Mouse (Mus musculus): Measurements from ENCODE around the gene Traf4. TPM values are rescaled to one million over a fixed set of nuclear protein-coding genes. Genes with fewer than 3 reads are reported as not detected.

Traf4 gene
- total and polyA plus RNA-seq, 2 experiments, result 8.8 to 73.5 TPM

- peaks cover 68% of the 10 kb centered on the region for H3K79me2 ChIP-seq (ENCODE audit: control insufficient read depth, insufficient read depth, low read length)
- WGBS, result 45% methylated on average over 8 of the region's 8 CpGs
- H3K4me1 ChIP-seq (ENCODE audit: control insufficient read depth, insufficient read depth, low read length), result peaks cover 30% of the 10 kb centered on the region
- no peaks in the 10 kb centered on the region for H3K27me3 ChIP-seq (ENCODE audit: control insufficient read depth, insufficient read depth, low read length)
- H3K4me3 ChIP-seq (ENCODE audit: insufficient read depth, low read depth, low read length), result no peak overlapping the region
- no peak overlapping the region; the same call in 1 of the 2 replicates for H3K27ac ChIP-seq (replicated peaks; ENCODE audit: insufficient read depth, low read depth, low read length)
- no peaks in the 10 kb centered on the region for H3K36me3 ChIP-seq (ENCODE audit: control insufficient read depth, insufficient read depth, low read length)
- no peak for DNase-seq (ENCODE audit: extremely low read depth, low read depth, low spot score)
- no peak overlapping the region for H3K9ac ChIP-seq (ENCODE audit: low read depth, low read length)
- no peak for TF ChIP-seq POLR2A (IDR thresholded peaks at IDR 0.05; ENCODE audit: extremely low read depth, insufficient read depth, low read length)
- no peak for TF ChIP-seq CTCF (IDR thresholded peaks at IDR 0.05; ENCODE audit: low read depth, low read length)
Measured at GRCm38 (mm10) chr11:78129458-78129857, 35.9 kb downstream of the Traf4 start.

DNA sequence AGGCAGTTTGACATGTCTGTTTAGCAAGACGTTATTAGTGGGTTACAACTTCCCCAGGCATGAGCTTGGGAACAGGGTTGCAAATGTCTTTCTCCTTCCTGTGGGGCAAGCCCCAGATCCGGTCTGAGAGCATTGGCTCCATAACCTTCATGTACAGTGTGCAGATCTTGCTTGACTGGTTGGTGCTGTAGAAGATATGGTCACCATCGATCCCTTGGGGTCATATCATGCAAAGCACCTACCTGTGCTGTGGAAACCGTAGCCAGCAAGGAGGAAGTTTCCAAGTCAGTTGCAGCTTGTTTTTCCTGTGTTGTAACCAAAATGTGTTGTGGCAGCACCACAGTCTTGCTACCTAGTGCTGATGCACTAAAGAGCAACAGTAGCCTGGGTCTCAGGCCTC is 38.6 kb downstream of the Traf4 start:
- no peak overlapping the region for H3K27ac ChIP-seq (replicated peaks; ENCODE audit: insufficient read depth, low read depth, low read length)
- peaks cover 59% of the 10 kb centered on the region for H3K79me2 ChIP-seq (ENCODE audit: control insufficient read depth, insufficient read depth, low read length)
- 60% methylated on average over 4 of the region's 4 CpGs for WGBS
- no peak overlapping the region for H3K9ac ChIP-seq (ENCODE audit: low read depth, low read length)
- no peak overlapping the region for H3K4me3 ChIP-seq (ENCODE audit: insufficient read depth, low read depth, low read length)
- DNase-seq (ENCODE audit: extremely low read depth, low read depth, low spot score), result no peak
- TF ChIP-seq CTCF (IDR thresholded peaks at IDR 0.05; ENCODE audit: low read depth, low read length) (no peak), POLR2A (IDR thresholded peaks at IDR 0.05; ENCODE audit: extremely low read depth, insufficient read depth, low read length) (no peak)
- no peaks in the 10 kb centered on the region for H3K27me3 ChIP-seq (ENCODE audit: control insufficient read depth, insufficient read depth, low read length)
- peaks cover 12% of the 10 kb centered on the region for H3K4me1 ChIP-seq (ENCODE audit: control insufficient read depth, insufficient read depth, low read length)
- no peaks in the 10 kb centered on the region for H3K36me3 ChIP-seq (ENCODE audit: control insufficient read depth, insufficient read depth, low read length)

DNA sequence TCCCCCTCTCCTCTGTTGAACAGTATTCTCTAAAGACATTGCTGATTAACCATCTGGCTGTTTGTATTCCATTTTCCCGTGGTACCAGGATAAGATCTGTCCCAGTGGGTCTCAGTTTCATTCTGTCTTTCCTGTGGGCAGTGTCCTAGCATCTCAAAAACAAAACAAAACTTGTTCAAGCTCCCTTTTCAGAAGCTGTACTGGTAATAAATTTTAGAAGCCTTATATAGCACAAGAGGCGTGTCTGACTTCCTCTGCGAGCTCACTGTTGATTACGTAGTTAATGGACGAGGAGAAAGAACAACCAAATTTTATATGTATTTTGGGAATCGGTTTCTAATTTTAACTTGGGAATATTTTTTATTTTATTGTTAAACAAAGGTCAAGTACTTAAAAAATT is 39.7 kb downstream of the Traf4 start:
- peaks cover 57% of the 10 kb centered on the region for H3K79me2 ChIP-seq (ENCODE audit: control insufficient read depth, insufficient read depth, low read length)
- TF ChIP-seq CTCF (IDR thresholded peaks at IDR 0.05; ENCODE audit: low read depth, low read length) (no peak), POLR2A (IDR thresholded peaks at IDR 0.05; ENCODE audit: extremely low read depth, insufficient read depth, low read length) (no peak)
- peaks cover 21% of the 10 kb centered on the region for H3K4me1 ChIP-seq (ENCODE audit: control insufficient read depth, insufficient read depth, low read length)
- no peak overlapping the region for H3K27ac ChIP-seq (replicated peaks; ENCODE audit: insufficient read depth, low read depth, low read length)
- no peak overlapping the region for H3K9ac ChIP-seq (ENCODE audit: low read depth, low read length)
- no peak overlapping the region for H3K4me3 ChIP-seq (ENCODE audit: insufficient read depth, low read depth, low read length)
- H3K27me3 ChIP-seq (ENCODE audit: control insufficient read depth, insufficient read depth, low read length), result no peaks in the 10 kb centered on the region
- no peak for DNase-seq (ENCODE audit: extremely low read depth, low read depth, low spot score)
- no peaks in the 10 kb centered on the region for H3K36me3 ChIP-seq (ENCODE audit: control insufficient read depth, insufficient read depth, low read length)
- 62% methylated on average over 6 of the region's 6 CpGs for WGBS

- Histone ChIP-seq H3K79me2 (ENCODE audit: control insufficient read depth, insufficient read depth, low read length) (peaks cover 44% of the 10 kb centered on the region), H3K4me1 (ENCODE audit: control insufficient read depth, insufficient read depth, low read length) (peaks cover 25% of the 10 kb centered on the region), H3K27me3 (ENCODE audit: control insufficient read depth, insufficient read depth, low read length) (no peaks in the 10 kb centered on the region), H3K9ac (ENCODE audit: low read depth, low read length) (no peak overlapping the region), H3K27ac (replicated peaks; ENCODE audit: insufficient read depth, low read depth, low read length) (no peak overlapping the region), H3K36me3 (ENCODE audit: control insufficient read depth, insufficient read depth, low read length) (no peaks in the 10 kb centered on the region), H3K4me3 (ENCODE audit: insufficient read depth, low read depth, low read length) (no peak overlapping the region)
- TF ChIP-seq POLR2A (IDR thresholded peaks at IDR 0.05; ENCODE audit: extremely low read depth, insufficient read depth, low read length) (no peak), CTCF (IDR thresholded peaks at IDR 0.05; ENCODE audit: low read depth, low read length) (no peak)
- no peak for DNase-seq (ENCODE audit: extremely low read depth, low read depth, low spot score)
Measured at GRCm38 (mm10) chr11:78123782-78124181, 41.6 kb downstream of the Traf4 start.

- TF ChIP-seq POLR2A (IDR thresholded peaks at IDR 0.05; ENCODE audit: extremely low read depth, insufficient read depth, low read length) (no peak), CTCF (IDR thresholded peaks at IDR 0.05; ENCODE audit: low read depth, low read length) (no peak)
- Histone ChIP-seq H3K27ac (replicated peaks; ENCODE audit: insufficient read depth, low read depth, low read length) (no peak overlapping the region), H3K27me3 (ENCODE audit: control insufficient read depth, insufficient read depth, low read length) (no peaks in the 10 kb centered on the region), H3K9ac (ENCODE audit: low read depth, low read length) (no peak overlapping the region), H3K4me1 (ENCODE audit: control insufficient read depth, insufficient read depth, low read length) (peaks cover 27% of the 10 kb centered on the region), H3K79me2 (ENCODE audit: control insufficient read depth, insufficient read depth, low read length) (peaks cover 44% of the 10 kb centered on the region), H3K4me3 (ENCODE audit: insufficient read depth, low read depth, low read length) (no peak overlapping the region), H3K36me3 (ENCODE audit: control insufficient read depth, insufficient read depth, low read length) (no peaks in the 10 kb centered on the region)
- no peak for DNase-seq (ENCODE audit: extremely low read depth, low read depth, low spot score)
- WGBS, result 63% methylated on average over 4 of the region's 4 CpGs
Measured at GRCm38 (mm10) chr11:78122815-78123214, 42.6 kb downstream of the Traf4 start.

DNA sequence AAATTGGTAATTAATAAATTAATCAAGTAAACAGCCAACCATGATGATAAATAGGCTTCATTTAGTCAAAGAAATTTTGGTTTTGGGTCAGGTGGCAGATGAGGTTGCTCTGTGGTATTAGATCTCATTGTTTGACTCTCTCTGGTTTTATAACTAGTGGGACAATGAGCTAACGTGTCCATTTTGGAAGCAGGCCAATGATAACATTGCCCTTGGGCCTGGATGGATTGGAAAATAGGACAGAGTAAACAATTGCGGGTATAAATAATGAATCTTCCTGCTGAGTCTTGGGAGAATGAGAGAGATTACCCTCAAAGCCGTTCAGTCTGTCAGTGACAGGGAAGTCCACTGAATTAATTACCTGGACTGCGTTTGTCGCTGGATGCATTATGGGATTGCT is 44.2 kb downstream of the Traf4 start:
- WGBS, result 18% methylated on average over 5 of the region's 5 CpGs
- H3K79me2 ChIP-seq (ENCODE audit: control insufficient read depth, insufficient read depth, low read length), result peaks cover 40% of the 10 kb centered on the region
- H3K4me1 ChIP-seq (ENCODE audit: control insufficient read depth, insufficient read depth, low read length), result peaks cover 18% of the 10 kb centered on the region
- peak overlapping the region; percentile 44 for H3K27ac ChIP-seq (replicated peaks; ENCODE audit: insufficient read depth, low read depth, low read length)
- no peak for TF ChIP-seq POLR2A (IDR thresholded peaks at IDR 0.05; ENCODE audit: extremely low read depth, insufficient read depth, low read length)
- TF ChIP-seq CTCF (IDR thresholded peaks at IDR 0.05; ENCODE audit: low read depth, low read length), result no peak
- no peaks in the 10 kb centered on the region for H3K27me3 ChIP-seq (ENCODE audit: control insufficient read depth, insufficient read depth, low read length)
- H3K36me3 ChIP-seq (ENCODE audit: control insufficient read depth, insufficient read depth, low read length), result no peaks in the 10 kb centered on the region
- H3K9ac ChIP-seq (ENCODE audit: low read depth, low read length), result no peak overlapping the region
- peak; percentile 87 for DNase-seq (ENCODE audit: extremely low read depth, low read depth, low spot score)
- no peak overlapping the region for H3K4me3 ChIP-seq (ENCODE audit: insufficient read depth, low read depth, low read length)

Measured in liver, adult 2 months (tissue).